Mouse (Mus musculus) granulocyte monocyte progenitor cell, adult 5-6 weeks (primary cell): ENCODE measurements around the gene Scfd2. TPM values are rescaled to one million over a fixed set of nuclear protein-coding genes. Genes with fewer than 3 reads are reported as not detected.

Experiments used
- ATAC-seq: replicated peaks from 2 replicates; pipeline ENCODE4 v1.8.0; 2016; ENCODE audit warnings: mild to moderate bottlenecking, moderate TSS enrichment, inconsistent platforms; ENCODE audit not compliant: poor library complexity, severe bottlenecking
- total RNA-seq, 2 experiments: library from RNA; stranded (forward) in 1 of 2; stranded (reverse) in 1 of 2; fragments of 200-712, 200-1000 nt in 1 of 2; fragments of >200 nt in 1 of 2; fragmentation: Nextera tagmentation in 1 of 2; gene quantifications; 2 replicates each; pipeline ENCODE4 v1.2.3; 2014 to 2017

Gene Scfd2
- total RNA-seq, 2 experiments from 2014 or later = 24.7 to 25.5 TPM

DNA sequence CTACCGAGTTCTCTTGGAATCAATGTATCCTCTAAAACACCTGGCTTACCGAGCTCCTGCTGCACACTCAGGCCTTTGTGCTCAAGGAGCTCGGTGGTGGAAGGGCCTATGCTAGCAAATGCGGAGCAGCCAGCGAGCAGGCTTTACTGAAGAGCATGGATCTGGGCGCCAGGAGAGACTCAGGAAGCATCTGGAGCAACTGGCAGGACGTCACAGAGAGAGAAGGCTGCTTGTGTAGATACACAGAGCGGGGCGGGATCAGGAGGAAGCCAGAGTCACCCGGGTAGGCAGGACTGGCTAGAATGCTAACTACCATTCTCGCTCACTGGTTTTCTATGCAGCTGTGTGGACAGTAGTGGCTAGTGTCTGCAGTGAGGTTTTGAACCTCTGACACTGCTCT lies 320.2 kb downstream of the Scfd2 start:
- ATAC-seq = no peak

DNA sequence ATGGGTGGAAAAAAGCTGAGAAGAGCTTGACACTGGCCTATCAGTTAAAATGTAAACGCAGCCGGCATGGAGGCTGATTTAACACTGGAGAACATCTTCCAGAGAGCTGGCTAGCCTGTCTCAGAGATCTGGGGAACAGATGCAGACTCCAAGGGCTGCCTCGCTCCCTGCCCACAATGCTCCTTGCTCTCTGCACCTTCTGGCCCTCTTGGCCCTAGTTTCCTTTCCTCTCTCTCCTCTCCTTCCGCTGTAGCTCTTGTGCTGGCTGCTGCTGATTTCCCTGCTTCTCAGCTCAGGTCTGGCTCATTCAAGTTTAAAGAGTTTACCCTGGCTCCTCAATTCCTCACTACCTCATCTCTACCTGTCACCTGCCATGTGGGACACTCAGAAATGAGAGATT lies 321.9 kb downstream of the Scfd2 start:
- no peak for ATAC-seq

DNA sequence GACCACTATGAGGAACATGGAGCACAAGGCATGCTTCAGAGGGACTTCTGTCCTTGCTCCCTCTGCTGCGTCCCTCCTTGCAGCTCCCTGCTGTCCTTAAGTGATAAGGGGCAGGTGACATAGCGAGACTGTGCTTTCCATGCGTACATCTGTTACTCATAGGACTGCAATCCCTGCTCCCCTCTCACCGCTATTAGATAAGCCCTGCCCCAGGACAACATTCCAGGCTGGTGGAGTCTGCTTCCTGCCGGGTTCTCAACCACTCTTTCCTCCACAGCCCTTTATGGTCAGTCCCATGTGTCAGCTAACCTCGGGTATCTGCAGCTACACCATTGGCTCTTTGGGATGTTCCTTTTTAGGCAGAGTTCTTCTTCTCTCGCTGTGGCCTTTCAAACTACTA lies 323.1 kb downstream of the Scfd2 start:
- no peak for ATAC-seq

DNA sequence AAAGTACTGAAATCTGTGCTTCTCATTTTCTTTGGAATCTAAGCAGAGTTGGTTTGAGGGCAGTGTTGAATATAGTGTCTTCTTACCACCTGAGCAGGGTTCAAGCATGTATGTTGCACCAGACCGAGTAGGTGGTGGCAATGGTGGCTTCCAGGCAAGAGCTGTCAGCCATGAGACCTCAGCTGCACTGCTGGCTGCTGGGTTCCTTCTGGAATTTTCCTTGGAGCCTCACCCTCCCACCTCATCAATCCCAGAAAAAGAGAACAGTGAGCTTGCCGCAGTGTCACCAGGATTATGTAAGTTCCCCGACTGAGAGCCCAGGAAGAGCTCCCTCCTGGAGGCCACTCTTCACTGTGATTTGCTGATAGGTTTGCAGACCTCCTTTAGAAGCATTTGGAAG lies 324.4 kb downstream of the Scfd2 start:
- ATAC-seq = no peak

DNA sequence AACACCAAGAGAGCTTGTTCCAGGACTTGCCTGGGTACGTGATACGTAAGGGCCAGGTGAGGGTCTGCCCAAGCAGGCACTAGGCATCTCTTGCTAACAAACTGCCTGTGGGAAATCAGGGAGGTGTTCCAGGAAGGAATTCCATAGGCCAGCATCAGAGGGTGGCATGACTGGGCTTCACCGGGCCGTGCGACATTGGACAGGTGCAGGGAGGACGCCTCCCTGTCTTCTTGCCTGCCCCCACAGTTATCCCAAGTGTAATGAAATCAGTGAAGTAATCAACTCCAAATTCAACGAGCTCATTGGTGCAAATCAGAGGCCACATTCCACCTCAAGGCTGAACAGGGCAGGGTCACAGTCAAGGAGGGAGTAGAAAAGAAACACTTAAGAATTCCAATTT lies 324.9 kb downstream of the Scfd2 start:
- no peak for ATAC-seq

DNA sequence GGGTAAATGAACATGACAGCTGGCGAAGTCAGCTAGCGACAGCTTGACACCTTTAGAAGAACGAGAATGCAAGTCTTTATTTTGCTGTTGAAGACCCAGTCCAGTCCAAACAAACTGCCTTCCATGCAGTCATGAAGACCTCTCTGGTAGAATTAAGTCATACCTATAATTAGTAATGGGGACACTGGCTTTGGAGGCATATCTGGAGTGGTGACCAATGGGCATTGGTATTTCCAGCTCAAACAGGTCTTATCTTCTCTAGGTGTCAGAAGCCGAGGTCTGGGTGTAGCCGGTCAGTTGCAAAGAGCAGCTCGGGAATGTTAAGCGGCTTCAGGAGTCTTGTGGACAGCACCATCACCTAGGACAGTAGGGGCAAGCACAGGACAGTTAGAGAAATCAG lies 325.5 kb downstream of the Scfd2 start:
- ATAC-seq = no peak

DNA sequence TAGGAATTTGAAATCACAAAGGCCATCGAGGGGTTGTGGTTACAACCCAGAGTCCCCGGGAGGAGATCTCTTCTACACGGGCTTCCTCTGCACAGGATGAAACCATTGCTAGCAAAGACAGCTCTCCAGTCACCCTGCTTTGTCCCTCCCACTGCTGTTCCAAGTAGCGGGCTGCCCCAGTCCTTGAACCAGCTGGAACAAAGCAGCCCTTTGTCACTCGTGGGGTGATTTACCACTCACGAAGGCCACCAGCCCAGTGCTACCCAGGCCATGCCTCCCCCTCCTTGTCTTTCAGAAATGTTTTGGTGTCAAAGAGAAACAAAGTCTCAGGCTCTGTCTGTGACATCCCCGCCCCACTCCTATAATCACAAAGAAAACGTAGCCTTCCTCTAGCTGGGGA lies 326.1 kb downstream of the Scfd2 start:
- ATAC-seq = no peak

DNA sequence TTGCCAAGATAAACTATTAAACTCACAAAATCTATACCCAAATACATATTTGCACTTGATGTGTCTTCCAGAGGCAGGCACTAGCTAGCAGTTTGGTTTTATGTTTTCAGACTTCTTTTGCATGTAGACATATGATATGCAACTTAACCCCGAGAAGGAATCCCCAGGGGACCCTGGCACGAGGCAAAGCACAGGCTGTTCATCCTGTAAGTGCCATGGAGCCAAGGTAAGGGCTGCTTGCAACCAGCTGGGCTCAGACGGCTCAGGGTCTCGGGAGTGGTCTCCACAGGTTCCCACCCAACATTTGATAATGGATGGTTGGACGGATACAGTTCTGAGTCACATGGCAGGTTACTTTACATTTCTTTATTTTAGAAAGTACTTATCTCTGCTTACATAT lies 327.1 kb downstream of the Scfd2 start:
- ATAC-seq = no peak

DNA sequence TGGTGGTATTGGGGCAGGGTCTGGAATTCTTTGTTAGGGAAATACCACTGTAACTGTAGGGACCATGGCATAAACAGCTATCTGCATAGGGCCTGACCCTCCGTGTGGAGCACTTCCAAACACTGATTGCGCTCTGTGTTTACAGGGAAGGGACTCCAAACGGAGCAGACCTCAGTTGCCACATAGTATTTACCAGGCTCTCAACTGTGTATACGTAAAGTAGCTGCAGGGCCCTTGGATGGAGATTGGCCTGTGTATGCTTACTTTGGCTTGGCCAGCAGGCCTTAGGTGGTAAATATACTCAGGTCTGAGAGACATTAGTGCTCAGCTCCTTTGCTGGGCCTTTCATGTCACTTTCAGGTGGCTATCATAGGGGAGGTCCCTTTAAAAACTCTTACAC lies 329.0 kb downstream of the Scfd2 start:
- ATAC-seq = no peak

DNA sequence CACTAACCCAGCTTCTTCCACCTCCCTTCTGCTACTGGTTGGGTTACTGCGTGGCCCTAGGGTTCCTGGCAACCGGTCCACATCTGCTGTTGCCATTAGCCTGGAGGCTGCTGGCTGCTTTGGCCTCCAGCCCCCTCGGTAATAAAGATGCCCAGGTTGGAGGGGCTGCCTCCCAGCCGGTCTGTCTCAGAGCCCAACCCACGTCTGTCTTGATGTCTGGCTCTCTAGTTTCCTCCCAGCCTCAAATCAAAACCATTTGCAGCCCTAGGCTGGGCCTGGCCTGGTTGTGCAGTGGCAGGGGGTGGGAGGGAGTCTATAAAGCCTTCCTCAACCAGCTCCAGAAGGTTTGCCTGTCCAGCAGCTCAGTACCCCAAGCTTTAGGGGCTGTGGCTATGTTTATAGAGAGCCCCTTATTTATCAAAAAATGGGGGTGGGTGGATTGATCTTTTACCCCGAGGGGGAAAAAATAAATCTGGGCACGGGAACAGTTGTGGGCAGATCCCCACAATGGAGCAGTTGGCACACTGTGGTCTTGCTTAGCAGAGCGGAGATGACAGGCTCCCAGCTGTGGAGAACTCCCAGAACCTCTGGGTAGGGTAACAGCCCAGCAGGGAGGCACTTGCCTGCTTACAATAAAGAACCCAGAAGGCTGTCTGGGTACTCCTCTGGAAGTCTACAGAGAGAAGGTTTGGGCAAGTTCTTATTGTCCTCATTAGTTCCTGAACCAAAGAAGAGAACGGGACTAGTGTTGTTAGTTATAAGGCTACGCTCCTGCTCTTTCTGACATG lies 329.8 kb downstream of the Scfd2 start:
- ATAC-seq = no peak

DNA sequence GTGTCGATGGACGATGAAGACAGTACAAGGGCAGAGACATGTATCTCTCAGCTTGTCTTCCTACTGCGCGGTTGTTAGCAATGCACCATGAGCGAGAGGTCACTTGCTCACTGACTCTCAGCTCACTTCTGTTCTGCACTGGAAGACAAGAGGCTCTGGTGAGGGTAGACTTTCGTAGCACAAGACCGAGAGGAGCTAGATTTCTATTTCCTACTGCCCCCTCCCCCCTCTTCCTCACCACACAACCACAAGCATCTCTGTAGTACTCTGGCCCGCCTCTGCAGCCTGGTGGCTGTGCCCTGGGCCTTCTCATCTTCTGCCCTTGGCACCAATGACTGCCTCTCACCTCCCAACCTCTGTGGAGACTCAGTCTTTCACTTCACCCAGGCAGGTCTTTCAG lies 331.1 kb downstream of the Scfd2 start:
- no peak for ATAC-seq

DNA sequence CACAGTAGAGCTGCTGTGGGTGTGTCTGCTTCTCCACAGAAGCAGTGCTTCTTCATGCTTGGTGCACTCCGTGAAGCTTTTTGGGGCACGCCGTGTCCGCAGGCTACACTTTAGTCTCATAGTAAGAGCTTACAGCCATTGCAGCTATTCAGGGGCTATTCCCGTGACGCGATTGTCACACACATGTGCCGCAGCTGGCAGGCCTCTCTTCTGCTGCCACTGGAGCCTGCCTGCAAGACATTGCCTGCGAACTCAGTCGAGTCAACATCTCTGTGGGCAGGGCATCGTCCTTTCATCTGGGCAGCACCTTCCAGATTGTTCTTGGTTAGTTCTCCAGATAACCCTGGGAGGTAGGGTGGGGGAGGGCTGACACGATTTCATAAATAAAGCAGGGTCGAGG lies 331.8 kb downstream of the Scfd2 start:
- no peak for ATAC-seq

DNA sequence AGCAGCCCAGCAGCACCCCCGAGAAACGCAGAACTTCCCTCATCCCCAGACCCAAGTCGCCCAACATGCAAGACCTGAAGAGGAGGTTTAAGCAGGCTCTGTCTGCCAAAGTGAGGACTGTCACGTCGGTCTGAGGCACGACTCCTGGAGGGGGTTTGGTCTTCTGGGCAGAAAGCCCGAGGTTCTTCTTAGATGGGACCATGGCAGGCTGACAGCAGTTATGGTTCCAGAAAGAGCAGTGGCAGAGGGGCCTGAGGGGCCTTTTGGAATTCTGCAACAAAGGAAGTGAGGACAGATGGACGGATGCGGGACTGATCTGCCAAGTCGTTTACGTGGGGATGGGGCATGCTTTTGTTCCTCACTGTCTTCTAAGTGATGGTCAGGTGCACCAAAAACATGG lies 333.1 kb downstream of the Scfd2 start:
- no peak for ATAC-seq

DNA sequence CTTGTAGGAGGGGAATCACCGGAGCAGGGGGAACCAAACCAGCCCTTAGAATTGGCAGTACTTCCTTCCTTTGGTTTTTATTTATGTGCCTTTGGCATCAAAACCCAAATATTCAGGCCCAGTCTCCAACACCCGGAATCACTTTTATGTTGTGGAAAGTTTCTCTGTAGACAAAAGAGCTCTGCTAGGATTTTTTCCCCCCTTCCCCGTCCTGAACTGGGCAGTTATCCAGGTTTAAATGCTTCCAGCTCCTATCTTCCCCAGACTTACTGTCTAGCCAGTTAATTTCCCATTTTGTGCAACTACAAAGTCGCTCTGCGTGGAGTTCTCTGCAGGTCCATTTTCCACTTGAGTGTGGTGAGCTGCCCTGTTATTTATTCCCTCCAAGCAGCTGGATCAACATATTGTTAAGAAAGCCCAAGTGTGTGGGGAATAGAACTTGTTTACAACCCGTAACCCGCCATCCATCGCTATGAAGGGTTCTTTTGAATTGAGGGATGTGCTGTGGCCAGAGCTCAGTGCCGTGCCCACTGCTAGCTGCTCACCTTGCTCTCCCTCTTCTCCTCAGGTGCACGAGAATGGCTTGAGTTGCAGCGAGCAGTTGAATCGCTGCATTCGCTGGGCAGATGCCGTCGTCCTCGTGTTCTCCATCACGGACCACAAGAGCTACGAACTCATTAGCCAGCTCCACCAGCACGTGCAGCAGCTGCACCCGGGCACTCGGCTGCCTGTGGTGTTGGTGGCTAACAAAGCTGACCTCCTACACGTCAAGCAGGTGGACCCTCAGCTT lies 333.8 kb downstream of the Scfd2 start:
- ATAC-seq = no peak

DNA sequence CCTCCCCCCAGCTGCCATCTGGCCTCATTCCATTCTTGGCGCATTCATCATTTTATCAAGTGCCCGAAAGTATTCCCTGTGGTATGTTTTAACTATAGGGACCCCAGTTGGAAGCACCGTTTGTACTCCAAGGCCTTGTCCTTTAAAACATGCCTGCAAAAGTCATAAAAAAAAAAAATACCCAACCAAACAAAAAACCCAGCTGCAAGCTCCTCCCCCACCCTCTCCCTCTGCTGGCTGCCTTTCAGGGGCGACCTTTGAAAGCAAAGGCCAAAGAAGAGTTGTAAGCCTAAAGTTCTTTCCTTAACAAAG lies 335.3 kb downstream of the Scfd2 start:
- ATAC-seq = no peak

DNA sequence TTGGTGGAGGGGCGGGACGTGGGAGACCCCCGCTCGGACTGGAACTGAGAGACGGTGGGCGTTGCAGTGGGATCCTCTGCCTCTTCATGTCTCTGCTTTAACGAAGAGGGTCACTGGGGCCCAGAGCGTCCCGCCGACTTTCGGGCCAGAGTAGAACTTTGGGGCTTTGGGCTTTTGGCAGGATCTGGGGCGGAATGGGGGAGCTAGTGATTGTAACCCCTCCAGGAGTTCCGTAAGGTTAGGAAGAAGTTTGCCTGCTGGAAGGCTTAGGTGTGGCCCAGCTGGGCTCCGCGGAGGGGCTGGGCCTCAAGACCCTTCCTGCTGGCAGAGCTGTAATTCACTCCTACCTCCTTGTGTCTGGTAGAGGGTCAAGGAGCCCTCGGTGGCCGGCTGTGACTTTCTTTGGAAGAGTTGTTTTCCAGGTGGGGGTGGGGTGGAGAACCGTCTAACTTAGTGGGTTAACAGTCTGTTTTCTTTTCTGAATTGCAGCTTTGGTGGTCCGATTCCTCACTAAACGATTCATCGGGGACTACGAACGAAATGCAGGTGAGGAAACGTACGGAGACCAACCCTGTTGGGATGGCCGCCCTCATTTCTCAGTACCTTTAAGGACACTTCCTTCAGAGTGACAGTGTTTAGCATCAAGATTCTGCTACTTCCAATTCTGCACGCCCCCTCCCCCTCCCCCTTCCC lies 335.8 kb downstream of the Scfd2 start:
- no peak for ATAC-seq

DNA sequence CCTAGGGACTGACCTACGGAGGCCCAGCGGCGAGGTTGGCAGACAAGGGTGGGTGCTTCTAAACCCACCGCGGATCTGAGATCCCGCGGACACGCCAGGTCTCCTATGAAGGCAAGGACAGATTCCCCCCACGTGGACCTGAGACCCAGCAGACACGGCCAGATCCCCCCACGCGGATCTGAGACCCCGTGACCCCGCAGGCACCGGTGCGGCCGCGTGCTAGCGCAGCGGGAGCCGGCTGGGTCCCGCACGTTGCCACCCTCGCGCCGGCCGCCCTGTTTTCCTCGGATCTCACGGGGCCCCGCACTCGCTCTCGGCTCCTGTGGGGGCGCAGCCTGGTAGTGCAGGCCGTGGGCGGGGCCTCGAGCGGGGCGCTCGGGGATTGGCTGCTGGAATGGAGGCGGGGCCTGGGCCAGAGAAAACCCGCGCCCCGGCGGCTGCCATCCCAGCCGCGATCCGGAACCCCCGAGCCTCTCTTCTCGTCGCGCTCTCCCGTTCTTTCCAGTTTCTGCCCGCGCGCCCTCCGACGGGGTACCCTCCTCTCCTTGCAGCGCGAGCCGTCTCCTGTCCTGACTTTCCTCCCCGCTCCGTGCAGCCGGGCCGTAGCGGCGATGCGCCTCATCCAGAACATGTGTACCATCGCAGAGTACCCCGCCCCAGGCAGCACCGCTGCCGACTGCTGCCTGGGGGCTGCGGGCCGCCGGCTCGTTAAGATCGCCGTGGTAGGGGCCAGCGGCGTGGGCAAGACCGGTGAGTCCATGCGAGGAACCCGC lies 336.5 kb downstream of the Scfd2 start, which contains the start of gene Rasl11b:
Gene Rasl11b, plus strand, starts transcription at position 446 of the 773 bp plus-strand sequence.
- ATAC-seq = peak; percentile 98

DNA sequence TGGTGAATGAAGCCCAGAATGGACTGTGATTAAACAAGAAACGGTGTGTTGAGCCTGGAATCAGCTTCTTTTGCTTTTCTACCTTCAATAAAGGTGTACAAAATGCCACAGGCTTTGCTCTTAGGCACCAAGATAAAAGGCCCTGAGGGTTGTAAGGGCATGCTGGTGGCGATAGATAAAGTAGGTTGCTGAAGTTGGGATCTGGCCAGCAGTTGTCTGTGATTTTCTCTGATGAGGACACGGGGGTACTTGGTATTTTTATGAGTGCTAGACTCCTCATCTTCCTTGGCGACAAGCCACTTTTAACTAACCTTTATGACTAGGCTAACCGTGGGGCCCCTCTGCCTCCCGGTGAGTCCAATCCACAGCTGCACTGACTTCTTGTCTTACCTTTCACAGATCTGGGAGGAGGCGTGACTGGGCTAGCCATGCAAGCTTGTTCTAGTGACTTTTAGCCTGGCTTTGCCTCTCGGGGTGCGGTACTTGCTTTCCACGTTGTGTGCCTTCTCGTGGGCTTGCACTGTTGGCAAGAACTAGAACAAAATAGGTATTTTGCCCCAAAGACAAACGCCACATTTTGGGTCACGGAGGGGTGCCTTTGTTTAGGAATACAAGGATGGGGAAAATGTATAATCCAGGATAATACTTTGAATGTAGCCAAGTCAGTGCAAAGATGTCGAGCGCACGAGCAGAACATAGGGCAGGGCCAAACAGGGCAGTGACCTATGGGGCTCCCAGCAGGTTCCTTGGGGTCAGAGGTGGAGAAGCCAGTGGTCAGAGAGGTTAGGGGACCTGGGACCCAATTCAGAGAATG lies 337.3 kb downstream of the Scfd2 start:
- no peak for ATAC-seq

DNA sequence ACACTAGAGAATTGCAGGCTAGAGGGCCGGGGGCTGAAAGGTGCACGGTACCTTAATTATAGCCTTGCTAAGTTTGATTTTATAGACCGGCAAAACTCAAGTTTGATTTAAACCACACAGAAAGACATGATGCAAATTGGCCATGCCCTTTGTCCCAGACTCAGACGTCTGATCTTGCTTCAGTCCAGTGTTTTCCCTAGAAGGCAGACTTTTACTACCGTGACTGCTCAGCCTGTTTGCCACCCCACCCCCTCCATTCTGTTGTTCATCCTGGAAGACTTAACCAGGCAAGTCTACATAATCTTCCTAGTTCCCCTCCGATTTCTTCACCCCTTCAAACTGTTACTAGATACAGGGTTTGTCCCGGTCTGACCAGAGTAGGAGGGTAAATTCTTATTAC lies 337.9 kb downstream of the Scfd2 start:
- ATAC-seq = no peak

DNA sequence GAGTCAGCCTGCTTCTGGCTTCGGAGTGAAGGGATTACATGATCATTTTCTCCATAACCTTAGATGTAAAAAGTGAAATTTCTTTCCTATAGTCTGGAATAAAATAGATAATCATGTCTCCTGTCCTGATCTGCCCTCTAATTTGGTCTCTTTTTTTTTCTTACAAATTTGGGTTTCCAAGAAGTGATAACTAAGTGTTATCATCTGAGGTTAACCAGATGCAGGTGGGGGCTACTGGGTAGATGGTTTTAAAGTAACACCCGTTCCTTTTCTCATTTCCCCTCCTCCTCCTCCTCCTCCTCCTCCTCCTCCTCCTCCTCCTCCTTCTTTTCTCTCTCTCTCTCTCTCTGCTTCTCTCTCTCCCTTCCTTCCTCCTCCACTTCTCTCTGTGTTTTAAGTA lies 338.6 kb downstream of the Scfd2 start:
- no peak for ATAC-seq
